Mouse (Mus musculus): Measurements from ENCODE around the gene Rela. TPM values are rescaled to one million over a fixed set of nuclear protein-coding genes. Genes with fewer than 3 reads are reported as not detected.
A peak's percentile ranks its signal among the peaks of the same experiment; 100 is the strongest.

Gene Rela
- polyA plus RNA-seq, 1 experiment from 2014 or later = 30.6 TPM

GRCm38 (mm10) chr19:5621884-5622283 lies 15.4 kb upstream of the Rela start:
- Histone ChIP-seq H3K4me3 (ENCODE audit: low read depth, low read length) (no peak overlapping the region), H3K27ac (ENCODE audit: low read length) (no peak overlapping the region), H3K9me3 (replicated peaks; ENCODE audit: control insufficient read depth, low read length, poor library complexity, severe bottlenecking) (no peaks in the 10 kb centered on the region), H3K27me3 (ENCODE audit: control insufficient read depth, insufficient read depth, low read depth, low read length) (no peaks in the 10 kb centered on the region; the same call in 1 of the 2 replicates), H3K4me2 (ENCODE audit: low read length) (no peak overlapping the region), H3K9ac (ENCODE audit: low read depth, low read length) (no peak overlapping the region), H3K36me3 (ENCODE audit: control insufficient read depth, insufficient read depth, low read length) (no peaks in the 10 kb centered on the region), H3K4me1 (ENCODE audit: control insufficient read depth, insufficient read depth, low read length) (no peaks in the 10 kb centered on the region)
- WGBS = 85% methylated on average over 5 of the region's 5 CpGs
- no peak for ATAC-seq

- Histone ChIP-seq H3K4me2 (ENCODE audit: low read length) (no peak overlapping the region), H3K9ac (ENCODE audit: low read depth, low read length) (no peak overlapping the region), H3K36me3 (ENCODE audit: control insufficient read depth, insufficient read depth, low read length) (no peaks in the 10 kb centered on the region), H3K4me3 (ENCODE audit: low read depth, low read length) (no peak overlapping the region), H3K27ac (ENCODE audit: low read length) (no peak overlapping the region), H3K4me1 (ENCODE audit: control insufficient read depth, insufficient read depth, low read length) (no peaks in the 10 kb centered on the region), H3K9me3 (replicated peaks; ENCODE audit: control insufficient read depth, low read length, poor library complexity, severe bottlenecking) (no peaks in the 10 kb centered on the region), H3K27me3 (ENCODE audit: control insufficient read depth, insufficient read depth, low read depth, low read length) (no peaks in the 10 kb centered on the region; the same call in 1 of the 2 replicates)
- ATAC-seq = no peak
- WGBS = 91% methylated on average over 8 of the region's 8 CpGs
Measured at GRCm38 (mm10) chr19:5625311-5625710, 12.0 kb upstream of the Rela start.

GRCm38 (mm10) chr19:5629907-5630306 lies 7.4 kb upstream of the Rela start:
- no peaks in the 10 kb centered on the region for H3K4me1 ChIP-seq (ENCODE audit: control insufficient read depth, insufficient read depth, low read length)
- H3K4me3 ChIP-seq (ENCODE audit: low read depth, low read length) = no peak overlapping the region
- no peaks in the 10 kb centered on the region for H3K36me3 ChIP-seq (ENCODE audit: control insufficient read depth, insufficient read depth, low read length)
- no peak overlapping the region for H3K9ac ChIP-seq (ENCODE audit: low read depth, low read length)
- no peaks in the 10 kb centered on the region for H3K27me3 ChIP-seq (ENCODE audit: control insufficient read depth, insufficient read depth, low read depth, low read length)
- no peak overlapping the region for H3K4me2 ChIP-seq (ENCODE audit: low read length)
- ATAC-seq = no peak
- no peaks in the 10 kb centered on the region for H3K9me3 ChIP-seq (replicated peaks; ENCODE audit: control insufficient read depth, low read length, poor library complexity, severe bottlenecking)
- H3K27ac ChIP-seq (ENCODE audit: low read length) = no peak overlapping the region

GRCm38 (mm10) chr19:5632120-5632519 lies 5.2 kb upstream of the Rela start:
- Histone ChIP-seq H3K9ac (ENCODE audit: low read depth, low read length) (no peak overlapping the region), H3K9me3 (replicated peaks; ENCODE audit: control insufficient read depth, low read length, poor library complexity, severe bottlenecking) (no peaks in the 10 kb centered on the region), H3K4me1 (ENCODE audit: control insufficient read depth, insufficient read depth, low read length) (peaks cover 7% of the 10 kb centered on the region), H3K36me3 (ENCODE audit: control insufficient read depth, insufficient read depth, low read length) (no peaks in the 10 kb centered on the region), H3K4me2 (ENCODE audit: low read length) (no peak overlapping the region), H3K27ac (ENCODE audit: low read length) (no peak overlapping the region), H3K4me3 (ENCODE audit: low read depth, low read length) (no peak overlapping the region), H3K27me3 (ENCODE audit: control insufficient read depth, insufficient read depth, low read depth, low read length) (no peaks in the 10 kb centered on the region)
- WGBS = 76% methylated on average over 9 of the region's 9 CpGs
- no peak for ATAC-seq

GRCm38 (mm10) chr19:5636036-5636570 lies 1.2 kb upstream of the Rela start:
- ATAC-seq = no peak
- H3K9me3 ChIP-seq (replicated peaks; ENCODE audit: control insufficient read depth, low read length, poor library complexity, severe bottlenecking) = no peaks in the 10 kb centered on the region
- peaks cover 17% of the 10 kb centered on the region for H3K36me3 ChIP-seq (ENCODE audit: control insufficient read depth, insufficient read depth, low read length)
- H3K27ac ChIP-seq (ENCODE audit: low read length) = peak overlapping the region; percentile 92; the same call in 1 of the 2 replicates
- H3K4me3 ChIP-seq (ENCODE audit: low read depth, low read length) = no peak overlapping the region
- H3K4me2 ChIP-seq (ENCODE audit: low read length) = no peak overlapping the region
- H3K4me1 ChIP-seq (ENCODE audit: control insufficient read depth, insufficient read depth, low read length) = peaks cover 19% of the 10 kb centered on the region
- no peaks in the 10 kb centered on the region for H3K27me3 ChIP-seq (ENCODE audit: control insufficient read depth, insufficient read depth, low read depth, low read length)
- 80% methylated on average over 7 of the region's 7 CpGs for WGBS
- H3K9ac ChIP-seq (ENCODE audit: low read depth, low read length) = no peak overlapping the region; the same call in 1 of the 2 replicates

- peak overlapping the region; percentile 93 for H3K9ac ChIP-seq (ENCODE audit: low read depth, low read length)
- H3K27me3 ChIP-seq (ENCODE audit: control insufficient read depth, insufficient read depth, low read depth, low read length) = no peaks in the 10 kb centered on the region
- H3K4me2 ChIP-seq (ENCODE audit: low read length) = peak overlapping the region; percentile 95
- no peaks in the 10 kb centered on the region for H3K9me3 ChIP-seq (replicated peaks; ENCODE audit: control insufficient read depth, low read length, poor library complexity, severe bottlenecking)
- H3K27ac ChIP-seq (ENCODE audit: low read length) = peak overlapping the region; percentile 92
- H3K4me3 ChIP-seq (ENCODE audit: low read depth, low read length) = peak overlapping the region; percentile 68
- peaks cover 22% of the 10 kb centered on the region for H3K36me3 ChIP-seq (ENCODE audit: control insufficient read depth, insufficient read depth, low read length)
- WGBS = 39% methylated on average over 12 of the region's 12 CpGs
- peaks cover 19% of the 10 kb centered on the region for H3K4me1 ChIP-seq (ENCODE audit: control insufficient read depth, insufficient read depth, low read length)
- peak; percentile 13 for ATAC-seq
Measured at GRCm38 (mm10) chr19:5636571-5637041, 677 bp upstream of the Rela start.

- peak overlapping the region; percentile 88 for H3K4me2 ChIP-seq (ENCODE audit: low read length)
- peaks cover 36% of the 10 kb centered on the region for H3K36me3 ChIP-seq (ENCODE audit: control insufficient read depth, insufficient read depth, low read length)
- no peak for ATAC-seq
- H3K4me3 ChIP-seq (ENCODE audit: low read depth, low read length) = peak overlapping the region; percentile 68
- 91% methylated on average over 18 of the region's 18 CpGs for WGBS
- H3K4me1 ChIP-seq (ENCODE audit: control insufficient read depth, insufficient read depth, low read length) = peaks cover 19% of the 10 kb centered on the region
- H3K9ac ChIP-seq (ENCODE audit: low read depth, low read length) = peak overlapping the region; percentile 93
- no peaks in the 10 kb centered on the region for H3K27me3 ChIP-seq (ENCODE audit: control insufficient read depth, insufficient read depth, low read depth, low read length)
- no peaks in the 10 kb centered on the region for H3K9me3 ChIP-seq (replicated peaks; ENCODE audit: control insufficient read depth, low read length, poor library complexity, severe bottlenecking)
- H3K27ac ChIP-seq (ENCODE audit: low read length) = no peak overlapping the region
Measured at GRCm38 (mm10) chr19:5638416-5639005, 1.2 kb downstream of the Rela start.

GRCm38 (mm10) chr19:5640339-5640738 lies 3.1 kb downstream of the Rela start:
- H3K9ac ChIP-seq (ENCODE audit: low read depth, low read length) = no peak overlapping the region
- H3K4me2 ChIP-seq (ENCODE audit: low read length) = no peak overlapping the region
- no peak overlapping the region for H3K27ac ChIP-seq (ENCODE audit: low read length)
- no peaks in the 10 kb centered on the region for H3K9me3 ChIP-seq (replicated peaks; ENCODE audit: control insufficient read depth, low read length, poor library complexity, severe bottlenecking)
- peaks cover 47% of the 10 kb centered on the region for H3K36me3 ChIP-seq (ENCODE audit: control insufficient read depth, insufficient read depth, low read length)
- 83% methylated on average over 9 of the region's 9 CpGs for WGBS
- no peak for ATAC-seq
- no peak overlapping the region for H3K4me3 ChIP-seq (ENCODE audit: low read depth, low read length)
- peaks cover 19% of the 10 kb centered on the region for H3K4me1 ChIP-seq (ENCODE audit: control insufficient read depth, insufficient read depth, low read length)
- no peaks in the 10 kb centered on the region for H3K27me3 ChIP-seq (ENCODE audit: control insufficient read depth, insufficient read depth, low read depth, low read length)

- Histone ChIP-seq H3K27ac (ENCODE audit: low read length) (no peak overlapping the region), H3K4me3 (ENCODE audit: low read depth, low read length) (no peak overlapping the region), H3K4me2 (ENCODE audit: low read length) (no peak overlapping the region), H3K27me3 (ENCODE audit: control insufficient read depth, insufficient read depth, low read depth, low read length) (no peaks in the 10 kb centered on the region), H3K36me3 (ENCODE audit: control insufficient read depth, insufficient read depth, low read length) (peaks cover 54% of the 10 kb centered on the region), H3K4me1 (ENCODE audit: control insufficient read depth, insufficient read depth, low read length) (peaks cover 19% of the 10 kb centered on the region), H3K9ac (ENCODE audit: low read depth, low read length) (no peak overlapping the region), H3K9me3 (replicated peaks; ENCODE audit: control insufficient read depth, low read length, poor library complexity, severe bottlenecking) (no peaks in the 10 kb centered on the region)
- no peak for ATAC-seq
- WGBS = 93% methylated on average over 17 of the region's 17 CpGs
Measured at GRCm38 (mm10) chr19:5641021-5641420, 3.7 kb downstream of the Rela start.

All from midbrain, embryonic 16.5 days (tissue).